Mouse (Mus musculus): ENCODE measurements around the gene U2af2. TPM values are rescaled to one million over a fixed set of nuclear protein-coding genes. Genes with fewer than 3 reads are reported as not detected.
A peak's percentile ranks its signal among the peaks of the same experiment; 100 is the strongest.
"Not testable (repeated sequence)": the region's sequence is repeated elsewhere in the genome, so short reads cannot be mapped to it uniquely, and the experiment has no call there.

Gene U2af2
- polyA plus RNA-seq, 1 experiment from 2014 or later = 42.0 TPM

- H3K9ac ChIP-seq (replicated peaks; ENCODE audit: low read depth) = no peak overlapping the region
- no peaks in the 10 kb centered on the region for H3K27me3 ChIP-seq (replicated peaks; ENCODE audit: insufficient read depth, low read length)
- H3K27ac ChIP-seq (ENCODE audit: low read length) = no peak overlapping the region
- TF ChIP-seq CTCF (IDR thresholded peaks at IDR 0.05) = no peak
- no peak for TF ChIP-seq EP300 (IDR thresholded peaks at IDR 0.05)
- WGBS = 96% methylated on average over 2 of the region's 2 CpGs
- H3K4me1 ChIP-seq (ENCODE audit: insufficient read depth, low read depth, low read length) = 0 out of 2 replicates have a peak, but pooled peaks cover 4% of the 10 kb centered on the region
- no peak overlapping the region for H3K4me2 ChIP-seq (replicated peaks; ENCODE audit: low read depth, low read length)
- H3K4me3 ChIP-seq (ENCODE audit: low read depth, low read length) = no peak overlapping the region
- ATAC-seq (no peak), DNase-seq (ENCODE audit: low spot score) (no peak)
- H3K36me3 ChIP-seq (ENCODE audit: insufficient read depth, low read length) = no peaks in the 10 kb centered on the region
- no peaks in the 10 kb centered on the region for H3K9me3 ChIP-seq (ENCODE audit: low read length)
Measured at GRCm38 (mm10) chr7:5016920-5017319, 45.0 kb upstream of the U2af2 start.

GRCm38 (mm10) chr7:5017352-5017751 is 44.6 kb upstream of the U2af2 start:
- 92% methylated on average over 16 of the region's 16 CpGs for WGBS

GRCm38 (mm10) chr7:5017931-5018330 is 44.0 kb upstream of the U2af2 start:
- Histone ChIP-seq H3K4me2 (replicated peaks; ENCODE audit: low read depth, low read length) (no peak overlapping the region), H3K4me3 (ENCODE audit: low read depth, low read length) (no peak overlapping the region), H3K27ac (ENCODE audit: low read length) (0 out of 2 replicates have a peak overlapping the region, but pooled peaks have one; percentile 23), H3K27me3 (replicated peaks; ENCODE audit: insufficient read depth, low read length) (no peaks in the 10 kb centered on the region), H3K36me3 (ENCODE audit: insufficient read depth, low read length) (no peaks in the 10 kb centered on the region), H3K9me3 (ENCODE audit: low read length) (no peaks in the 10 kb centered on the region), H3K4me1 (ENCODE audit: insufficient read depth, low read depth, low read length) (0 out of 2 replicates have a peak, but pooled peaks cover 4% of the 10 kb centered on the region), H3K9ac (replicated peaks; ENCODE audit: low read depth) (no peak overlapping the region)
- 96% methylated on average over 21 of the region's 21 CpGs for WGBS
- DNase-seq (ENCODE audit: low spot score) = no peak
- ATAC-seq = no peak
- TF ChIP-seq EP300 (IDR thresholded peaks at IDR 0.05) = no peak
- no peak for TF ChIP-seq CTCF (IDR thresholded peaks at IDR 0.05)

More at GRCm38 (mm10) chr7:5017352-5017751, 44.6 kb upstream of the U2af2 start:
- TF ChIP-seq CTCF (IDR thresholded peaks at IDR 0.05) (peak; percentile 37), EP300 (IDR thresholded peaks at IDR 0.05) (no peak)
- no peaks in the 10 kb centered on the region for H3K27me3 ChIP-seq (replicated peaks; ENCODE audit: insufficient read depth, low read length)
- no peak overlapping the region for H3K9ac ChIP-seq (replicated peaks; ENCODE audit: low read depth)
- no peak for DNase-seq (ENCODE audit: low spot score)
- H3K4me2 ChIP-seq (replicated peaks; ENCODE audit: low read depth, low read length) = no peak overlapping the region
- ATAC-seq = no peak
- 0 out of 2 replicates have a peak, but pooled peaks cover 4% of the 10 kb centered on the region for H3K4me1 ChIP-seq (ENCODE audit: insufficient read depth, low read depth, low read length)
- no peak overlapping the region for H3K27ac ChIP-seq (ENCODE audit: low read length)
- H3K9me3 ChIP-seq (ENCODE audit: low read length) = no peaks in the 10 kb centered on the region
- no peaks in the 10 kb centered on the region for H3K36me3 ChIP-seq (ENCODE audit: insufficient read depth, low read length)
- H3K4me3 ChIP-seq (ENCODE audit: low read depth, low read length) = no peak overlapping the region

DNA sequence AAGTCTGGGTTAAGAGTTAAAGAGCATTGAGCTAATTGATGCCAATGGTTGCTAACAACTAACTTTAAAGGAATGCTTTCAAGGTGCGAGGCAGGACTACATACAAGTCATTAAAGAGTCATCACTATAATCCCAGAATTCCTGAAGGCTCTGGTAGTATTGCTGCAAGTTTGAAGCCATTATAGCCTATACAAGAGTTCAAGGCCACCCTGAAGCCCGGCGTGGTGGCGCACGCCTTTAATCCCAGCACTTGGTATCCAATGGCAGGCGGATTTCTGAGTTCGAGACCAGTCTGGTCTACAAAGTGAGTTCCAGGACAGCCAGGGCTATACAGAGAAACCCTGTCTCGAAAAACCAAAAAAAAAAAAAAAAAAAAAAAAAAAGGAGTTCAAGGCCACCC is 42.4 kb upstream of the U2af2 start:
- peak overlapping the region; percentile 84 for H3K4me3 ChIP-seq (ENCODE audit: low read depth, low read length)
- not testable (repeated sequence) for H3K9me3 ChIP-seq (ENCODE audit: low read length); H3K36me3 ChIP-seq (ENCODE audit: insufficient read depth, low read length); ATAC-seq; DNase-seq (ENCODE audit: low spot score); H3K9ac ChIP-seq (replicated peaks; ENCODE audit: low read depth); H3K27me3 ChIP-seq (replicated peaks; ENCODE audit: insufficient read depth, low read length); H3K4me1 ChIP-seq (ENCODE audit: insufficient read depth, low read depth, low read length)
- peak overlapping the region; percentile 73 for H3K4me2 ChIP-seq (replicated peaks; ENCODE audit: low read depth, low read length)
- peak overlapping the region; percentile 98 for H3K27ac ChIP-seq (ENCODE audit: low read length)
- WGBS = 31% methylated on average over 8 of the region's 8 CpGs

- Histone ChIP-seq H3K9ac (replicated peaks; ENCODE audit: low read depth) (peak within 1 kb of the TSS; percentile 96), H3K27me3 (replicated peaks; ENCODE audit: insufficient read depth, low read length) (no peaks in the 10 kb centered on the region), H3K27ac (ENCODE audit: low read length) (peak within 1 kb of the TSS; percentile 98), H3K9me3 (ENCODE audit: low read length) (no peaks in the 10 kb centered on the region), H3K4me3 (ENCODE audit: low read depth, low read length) (peak within 1 kb of the TSS; percentile 84), H3K4me1 (ENCODE audit: insufficient read depth, low read depth, low read length) (0 out of 2 replicates have a peak, but pooled peaks cover 4% of the 10 kb centered on the region), H3K4me2 (replicated peaks; ENCODE audit: low read depth, low read length) (peak within 1 kb of the TSS; percentile 73), H3K36me3 (ENCODE audit: insufficient read depth, low read length) (no peaks in the 10 kb centered on the region)
- WGBS = under 1% methylated on average over 40 of the region's 49 CpGs
- DNase-seq (ENCODE audit: low spot score) (peak; percentile 99), ATAC-seq (peak; percentile 88)
- no peak for TF ChIP-seq CTCF (IDR thresholded peaks at IDR 0.05)
- 0 out of 2 replicates have a peak, but pooled peaks have one; percentile 9 for TF ChIP-seq EP300 (IDR thresholded peaks at IDR 0.05)
Measured at GRCm38 (mm10) chr7:5020000-5020681, 41.8 kb upstream of the U2af2 start, which contains the start of the genes Zfp865 and Ccdc106. Gene Zfp865, plus strand, starts transcription at chr7:5020376. Gene Ccdc106, plus strand, starts transcription at chr7:5020553.

DNA sequence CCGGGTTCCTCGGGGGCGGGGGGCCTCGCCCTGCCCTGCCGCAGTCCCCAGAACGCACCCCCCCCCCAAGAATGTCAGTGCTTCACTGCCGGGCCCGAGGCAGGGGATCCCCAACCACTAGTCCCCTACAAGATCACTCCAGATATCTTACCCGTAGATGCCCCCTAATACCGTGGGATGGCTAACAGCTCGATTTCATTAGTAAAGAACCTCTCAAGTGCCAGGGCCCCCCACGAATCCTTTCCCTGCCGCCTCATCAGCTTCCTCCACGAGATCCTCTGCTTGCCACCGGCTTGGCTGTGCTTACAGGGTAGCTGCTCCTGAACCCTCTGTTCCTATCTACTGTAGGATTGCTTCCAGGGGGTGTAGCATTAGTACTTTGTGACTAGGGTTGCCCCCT is 41.3 kb upstream of the U2af2 start:
- DNase-seq (ENCODE audit: low spot score) = no peak
- no peaks in the 10 kb centered on the region for H3K36me3 ChIP-seq (ENCODE audit: insufficient read depth, low read length)
- 0% methylated on average over 8 of the region's 15 CpGs for WGBS

More for the DNA sequence above, 41.3 kb upstream of the U2af2 start:
- Histone ChIP-seq H3K9ac (replicated peaks; ENCODE audit: low read depth) (peak overlapping the region; percentile 96), H3K4me1 (ENCODE audit: insufficient read depth, low read depth, low read length) (0 out of 2 replicates have a peak, but pooled peaks cover 4% of the 10 kb centered on the region), H3K4me3 (ENCODE audit: low read depth, low read length) (peak overlapping the region; percentile 84), H3K27me3 (replicated peaks; ENCODE audit: insufficient read depth, low read length) (no peaks in the 10 kb centered on the region), H3K4me2 (replicated peaks; ENCODE audit: low read depth, low read length) (peak overlapping the region; percentile 73), H3K9me3 (ENCODE audit: low read length) (no peaks in the 10 kb centered on the region), H3K27ac (ENCODE audit: low read length) (peak overlapping the region; percentile 98)
- peak; percentile 2; the same call in 1 of the 2 replicates for ATAC-seq
- no peak for TF ChIP-seq CTCF (IDR thresholded peaks at IDR 0.05)
- TF ChIP-seq EP300 (IDR thresholded peaks at IDR 0.05) = no peak
